Mouse (Mus musculus) megakaryocyte, embryonic 14.5 days (primary cell): ENCODE measurements around the gene Dazap2. TPM values are rescaled to one million over a fixed set of nuclear protein-coding genes. Genes with fewer than 3 reads are reported as not detected.
A peak's percentile ranks its signal among the peaks of the same experiment; 100 is the strongest.

Experiments used
- H3K27me3 ChIP-seq: replicated peaks from 2 replicates; pipeline ENCODE3; 2012; ENCODE audit warnings: inconsistent platforms
- H3K36me3 ChIP-seq: replicated peaks from 2 replicates; pipeline ENCODE3; 2012; ENCODE audit warnings: low read length, inconsistent platforms, mixed read lengths
- H3K4me1 ChIP-seq: 2 replicates; pipeline ENCODE4 v1.6.1; 2012; ENCODE audit warnings: inconsistent platforms
- H3K4me3 ChIP-seq: replicated peaks from 2 replicates; pipeline ENCODE3; 2012; ENCODE audit warnings: moderate library complexity, mild to moderate bottlenecking, inconsistent platforms
- H3K9me3 ChIP-seq: 2 replicates; pipeline ENCODE4 v1.6.1; 2012; ENCODE audit warnings: inconsistent platforms
- FLI1 ChIP-seq: IDR thresholded peaks from 2 replicates; pipeline ENCODE4 v1.6.1; 2012; ENCODE audit warnings: low read length, inconsistent platforms, mixed read lengths
- GATA1 ChIP-seq: IDR thresholded peaks from 3 replicates; pipeline ENCODE4 v1.6.1; 2012; ENCODE audit warnings: mixed read lengths, low read length, inconsistent platforms, borderline replicate concordance
- polyA plus RNA-seq: library from polyadenylated mRNA; stranded (reverse); fragments of >175 nt; gene quantifications from 2 replicates; pipeline ENCODE4 v1.2.3, GENCODE M21; 2012; ENCODE audit warnings: low replicate concordance; ENCODE audit not compliant: insufficient read depth

Gene Dazap2
- polyA plus RNA-seq, 1 experiment: 28.5 TPM

- Histone ChIP-seq H3K36me3 (peaks cover 50% of the 10 kb centered on the region), H3K9me3 (no peaks in the 10 kb centered on the region), H3K27me3 (no peaks in the 10 kb centered on the region), H3K4me3 (peak overlapping the region; percentile 21), H3K4me1 (peaks cover 53% of the 10 kb centered on the region)
- no peak for TF ChIP-seq FLI1
- TF ChIP-seq GATA1: no peak
These were observed 8.6 kb downstream of the Dazap2 start for GRCm38 (mm10) chr15:100623754-100624153.

GRCm38 (mm10) chr15:100624435-100624834, 9.3 kb downstream of the Dazap2 start:
- peaks cover 43% of the 10 kb centered on the region for H3K36me3 ChIP-seq
- H3K27me3 ChIP-seq: no peaks in the 10 kb centered on the region
- TF ChIP-seq FLI1 (no peak), GATA1 (no peak)
- H3K9me3 ChIP-seq: no peaks in the 10 kb centered on the region
- no peak overlapping the region for H3K4me3 ChIP-seq
- peaks cover 53% of the 10 kb centered on the region for H3K4me1 ChIP-seq

GRCm38 (mm10) chr15:100627287-100627686, 12.1 kb downstream of the Dazap2 start:
- Histone ChIP-seq H3K4me3 (no peak overlapping the region), H3K9me3 (no peaks in the 10 kb centered on the region), H3K36me3 (peaks cover 15% of the 10 kb centered on the region), H3K4me1 (peaks cover 60% of the 10 kb centered on the region), H3K27me3 (peaks cover 10% of the 10 kb centered on the region)
- TF ChIP-seq GATA1 (no peak), FLI1 (no peak)

- TF ChIP-seq GATA1: no peak
- no peak for TF ChIP-seq FLI1
These were observed 12.7 kb downstream of the Dazap2 start for GRCm38 (mm10) chr15:100627774-100628370.

GRCm38 (mm10) chr15:100628797-100629196, 13.6 kb downstream of the Dazap2 start:
- Histone ChIP-seq H3K4me3 (no peak overlapping the region), H3K27me3 (peaks cover 13% of the 10 kb centered on the region), H3K4me1 (peaks cover 63% of the 10 kb centered on the region), H3K9me3 (no peaks in the 10 kb centered on the region), H3K36me3 (peaks cover 10% of the 10 kb centered on the region)
- no peak for TF ChIP-seq GATA1
- TF ChIP-seq FLI1: no peak

More at GRCm38 (mm10) chr15:100627774-100628370, 12.7 kb downstream of the Dazap2 start:
- Histone ChIP-seq H3K9me3 (no peaks in the 10 kb centered on the region), H3K4me3 (no peak overlapping the region), H3K36me3 (peaks cover 14% of the 10 kb centered on the region), H3K4me1 (peaks cover 62% of the 10 kb centered on the region), H3K27me3 (peaks cover 10% of the 10 kb centered on the region)

- Histone ChIP-seq H3K4me1 (peaks cover 57% of the 10 kb centered on the region), H3K27me3 (peaks cover 20% of the 10 kb centered on the region), H3K36me3 (peaks cover 8% of the 10 kb centered on the region), H3K4me3 (no peak overlapping the region), H3K9me3 (no peaks in the 10 kb centered on the region)
- no peak for TF ChIP-seq FLI1
- no peak for TF ChIP-seq GATA1
These were observed 15.0 kb downstream of the Dazap2 start for GRCm38 (mm10) chr15:100630126-100630525.

GRCm38 (mm10) chr15:100631454-100632170, 16.5 kb downstream of the Dazap2 start:
- H3K27me3 ChIP-seq: peaks cover 35% of the 10 kb centered on the region
- peaks cover 71% of the 10 kb centered on the region for H3K4me1 ChIP-seq
- TF ChIP-seq FLI1: no peak
- no peaks in the 10 kb centered on the region for H3K9me3 ChIP-seq
- peaks cover 4% of the 10 kb centered on the region for H3K36me3 ChIP-seq
- no peak overlapping the region for H3K4me3 ChIP-seq

GRCm38 (mm10) chr15:100632323-100632722, 17.2 kb downstream of the Dazap2 start:
- Histone ChIP-seq H3K27me3 (peaks cover 41% of the 10 kb centered on the region), H3K9me3 (no peaks in the 10 kb centered on the region), H3K36me3 (peaks cover 4% of the 10 kb centered on the region), H3K4me1 (peaks cover 76% of the 10 kb centered on the region), H3K4me3 (no peak overlapping the region)
- TF ChIP-seq FLI1 (no peak), GATA1 (no peak)

- peaks cover 76% of the 10 kb centered on the region for H3K4me1 ChIP-seq
- peaks cover 4% of the 10 kb centered on the region for H3K36me3 ChIP-seq
- no peak for TF ChIP-seq FLI1
- no peak for TF ChIP-seq GATA1
- H3K4me3 ChIP-seq: no peak overlapping the region
- no peaks in the 10 kb centered on the region for H3K9me3 ChIP-seq
- H3K27me3 ChIP-seq: peaks cover 41% of the 10 kb centered on the region
These were observed 18.2 kb downstream of the Dazap2 start for GRCm38 (mm10) chr15:100633341-100633740.

- Histone ChIP-seq H3K36me3 (peaks cover 11% of the 10 kb centered on the region), H3K4me1 (peaks cover 77% of the 10 kb centered on the region), H3K4me3 (peak overlapping the region; percentile 93), H3K9me3 (no peaks in the 10 kb centered on the region), H3K27me3 (peaks cover 35% of the 10 kb centered on the region)
- TF ChIP-seq GATA1: no peak
- no peak for TF ChIP-seq FLI1
These were observed 20.1 kb downstream of the Dazap2 start for GRCm38 (mm10) chr15:100635239-100635638.
